10 mouse cellular contexts compared by ENCODE assay signal in genomic region chr6:145014944-145015343, GRCm38 (mm10).
DNase-seq lines count a peak whose midpoint lies in the region; ATAC-seq and TF ChIP-seq lines count a peak whose summit lies in the region.
"Had no signal": no experiment of that assay in that cellular context is flagged by ENCODE, and none has a peak within 500 bp of the region (broad histone marks: within the 10 kb centered on the region; RNA-seq: fewer than 3 reads in every experiment).

No protein-coding gene starts in this region.

- no peak overlapping the region for H3K27ac ChIP-seq in forebrain, postnatal 0 days (ENCODE audit: low read depth, low read length)
- H3K27ac ChIP-seq in forebrain, embryonic 16.5 days (ENCODE audit: low read length): no peak overlapping the region
- no peak overlapping the region for H3K27ac ChIP-seq in liver, embryonic 12.5 days
- H3K27ac ChIP-seq in liver, embryonic 14.5 days: no peak overlapping the region
- H3K27ac ChIP-seq in midbrain, embryonic 14.5 days (replicated peaks; ENCODE audit: low read depth, low read length): no peak overlapping the region

- H3K4me3 ChIP-seq in forebrain, postnatal 0 days (ENCODE audit: low read depth, low read length): no peak overlapping the region
- no peak overlapping the region for H3K4me3 ChIP-seq in forebrain, embryonic 16.5 days (replicated peaks; ENCODE audit: low read length)
- no peak overlapping the region for H3K4me3 ChIP-seq in liver, embryonic 12.5 days
- H3K4me3 ChIP-seq in E14TG2a.4 (replicated peaks; ENCODE audit: low read length): no peak overlapping the region
- no peak overlapping the region for H3K4me3 ChIP-seq in liver, embryonic 14.5 days (ENCODE audit: insufficient read depth in 1 of 2, low read depth in 2 of 2, low read length in 2 of 2)
- no peak overlapping the region for H3K4me3 ChIP-seq in midbrain, embryonic 14.5 days (replicated peaks; ENCODE audit: low read depth, low read length)

- TF ChIP-seq EP300 in liver, embryonic 14.5 days (IDR thresholded peaks at IDR 0.05; ENCODE audit: low read depth): no peak

- TF ChIP-seq CTCF in forebrain, postnatal 0 days (IDR thresholded peaks at IDR 0.05; ENCODE audit: low read depth): peak; percentile 53
- TF ChIP-seq CTCF in E14TG2a.4 (conservative IDR thresholded peaks at IDR 0.05; ENCODE audit: low read length): peak; percentile 38
- TF ChIP-seq CTCF in liver, embryonic 14.5 days (IDR thresholded peaks at IDR 0.05; ENCODE audit: low read depth): peak; percentile 61

- H3K9ac ChIP-seq in forebrain, postnatal 0 days: no peak overlapping the region
- no peak overlapping the region for H3K9ac ChIP-seq in forebrain, embryonic 16.5 days (replicated peaks; ENCODE audit: low read depth, low read length)
- no peak overlapping the region for H3K9ac ChIP-seq in liver, embryonic 12.5 days
- no peak overlapping the region for H3K9ac ChIP-seq in liver, embryonic 14.5 days (replicated peaks)
- H3K9ac ChIP-seq in midbrain, embryonic 14.5 days (replicated peaks; ENCODE audit: low read length): no peak overlapping the region

- no peak for ATAC-seq in forebrain, postnatal 0 days
- no peak for ATAC-seq in forebrain, embryonic 16.5 days
- ATAC-seq in liver, embryonic 12.5 days: no peak
- no peak for ATAC-seq in liver, embryonic 14.5 days (ENCODE audit: insufficient read depth)
- no peak for ATAC-seq in midbrain, embryonic 14.5 days (ENCODE audit: low FRiP score, low TSS enrichment)
- ATAC-seq: forebrain, embryonic 14.5 days had no signal

- H3K9me3 ChIP-seq in forebrain, postnatal 0 days (ENCODE audit: low read length): no peaks in the 10 kb centered on the region
- 0 out of 2 replicates have a peak, but pooled peaks cover 5% of the 10 kb centered on the region for H3K9me3 ChIP-seq in forebrain, embryonic 16.5 days (ENCODE audit: control insufficient read depth, low read length)
- H3K9me3 ChIP-seq in liver, embryonic 12.5 days (replicated peaks): no peaks in the 10 kb centered on the region
- no peaks in the 10 kb centered on the region for H3K9me3 ChIP-seq in E14TG2a.4 (ENCODE audit: low read length)
- no peaks in the 10 kb centered on the region for H3K9me3 ChIP-seq in liver, embryonic 14.5 days (ENCODE audit: control insufficient read depth, low read length)
- 0 out of 2 replicates have a peak, but pooled peaks cover 4% of the 10 kb centered on the region for H3K9me3 ChIP-seq in midbrain, embryonic 14.5 days (ENCODE audit: control insufficient read depth, low read length)

- 96% methylated on average over 2 of the region's 2 CpGs for WGBS in forebrain, postnatal 0 days
- WGBS in forebrain, embryonic 16.5 days: 98% methylated on average over 2 of the region's 2 CpGs
- 93% methylated on average over 2 of the region's 2 CpGs for WGBS in liver, embryonic 12.5 days (ENCODE audit: insufficient replicate concordance)
- WGBS in liver, embryonic 14.5 days (ENCODE audit: insufficient replicate concordance): 81% methylated on average over 2 of the region's 2 CpGs
- 100% methylated on average over 2 of the region's 2 CpGs for WGBS in midbrain, embryonic 14.5 days

- H3K36me3 ChIP-seq in forebrain, postnatal 0 days (ENCODE audit: insufficient read depth): peaks cover 52% of the 10 kb centered on the region
- peaks cover 28% of the 10 kb centered on the region for H3K36me3 ChIP-seq in forebrain, embryonic 16.5 days (ENCODE audit: control insufficient read depth, insufficient read depth)
- no peaks in the 10 kb centered on the region for H3K36me3 ChIP-seq in liver, embryonic 12.5 days
- peaks cover 91% of the 10 kb centered on the region for H3K36me3 ChIP-seq in E14TG2a.4 (ENCODE audit: insufficient read depth, low read length)
- no peaks in the 10 kb centered on the region for H3K36me3 ChIP-seq in liver, embryonic 14.5 days (replicated peaks; ENCODE audit: control insufficient read depth, insufficient read depth, low read depth)
- H3K36me3 ChIP-seq in midbrain, embryonic 14.5 days (ENCODE audit: control insufficient read depth, insufficient read depth, low read length): peaks cover 77% of the 10 kb centered on the region

- no peak overlapping the region for H3K4me2 ChIP-seq in forebrain, postnatal 0 days (ENCODE audit: low read depth)
- no peak overlapping the region for H3K4me2 ChIP-seq in forebrain, embryonic 16.5 days (ENCODE audit: low read length)
- H3K4me2 ChIP-seq in liver, embryonic 12.5 days: no peak overlapping the region
- H3K4me2 ChIP-seq in liver, embryonic 14.5 days (ENCODE audit: low read depth): no peak overlapping the region
- H3K4me2 ChIP-seq in midbrain, embryonic 14.5 days (ENCODE audit: low read length): no peak overlapping the region

- DNase-seq in forebrain, postnatal 0 days: no peak
- DNase-seq in liver (peak; percentile 21), adipocyte (ENCODE audit: low spot score) (no peak)
- DNase-seq in liver, embryonic 14.5 days (ENCODE audit: low read depth in 3 of 3, low spot score in 3 of 3): no peak
- DNase-seq in midbrain, embryonic 14.5 days: no peak
- DNase-seq: left cerebral cortex, postnatal 4 days had no signal

- no peaks in the 10 kb centered on the region for H3K4me1 ChIP-seq in forebrain, postnatal 0 days (ENCODE audit: insufficient read depth)
- H3K4me1 ChIP-seq in forebrain, embryonic 16.5 days (replicated peaks; ENCODE audit: control insufficient read depth, insufficient read depth, low read length): no peaks in the 10 kb centered on the region
- H3K4me1 ChIP-seq in liver, embryonic 12.5 days: peaks cover 4% of the 10 kb centered on the region; the same call in 1 of the 2 replicates
- H3K4me1 ChIP-seq in E14TG2a.4 (replicated peaks; ENCODE audit: low read depth, low read length): peaks cover 29% of the 10 kb centered on the region
- H3K4me1 ChIP-seq in liver, embryonic 14.5 days (replicated peaks; ENCODE audit: control insufficient read depth in 2 of 2, insufficient read depth in 2 of 2, low read length in 1 of 2): peaks cover 0 to 9% of the 10 kb centered on the region in 2 experiments; a peak in 2 of 4 replicates
- H3K4me1 ChIP-seq in midbrain, embryonic 14.5 days (ENCODE audit: control insufficient read depth, insufficient read depth, low read length): no peaks in the 10 kb centered on the region

- no peaks in the 10 kb centered on the region for H3K27me3 ChIP-seq in forebrain, postnatal 0 days (ENCODE audit: insufficient read depth, low read length)
- no peaks in the 10 kb centered on the region for H3K27me3 ChIP-seq in forebrain, embryonic 16.5 days (replicated peaks; ENCODE audit: control insufficient read depth, insufficient read depth, low read length)
- no peaks in the 10 kb centered on the region for H3K27me3 ChIP-seq in liver, embryonic 12.5 days (replicated peaks)
- no peaks in the 10 kb centered on the region for H3K27me3 ChIP-seq in E14TG2a.4 (ENCODE audit: insufficient read depth, low read length)
- H3K27me3 ChIP-seq in liver, embryonic 14.5 days (ENCODE audit: control insufficient read depth, insufficient read depth, low read length): no peaks in the 10 kb centered on the region
- no peaks in the 10 kb centered on the region for H3K27me3 ChIP-seq in midbrain, embryonic 14.5 days (ENCODE audit: control insufficient read depth, insufficient read depth, low read length)
